In genomic region chr12:84524147-84525050, GRCm38 (mm10) we compare ENCODE assay signal across 23 mouse cellular contexts. TPM values are rescaled to one million over a fixed set of nuclear protein-coding genes. Genes with fewer than 3 reads are reported as not detected.
A peak's percentile ranks its signal among the peaks of the same experiment; 100 is the strongest.
DNase-seq lines count a peak whose midpoint lies in the region; ATAC-seq lines count a peak whose summit lies in the region.
"Had no signal": no experiment of that assay in that cellular context is flagged by ENCODE, and none has a peak within 500 bp of the region (broad histone marks: within the 10 kb centered on the region; RNA-seq: fewer than 3 reads in every experiment).

No protein-coding gene starts in this region.

- no peaks in the 10 kb centered on the region for H3K9me3 ChIP-seq in kidney, embryonic 15.5 days (replicated peaks)
- H3K9me3 ChIP-seq in embryonic facial prominence, embryonic 14.5 days (ENCODE audit: control insufficient read depth, low read length): no peaks in the 10 kb centered on the region
- no peaks in the 10 kb centered on the region for H3K9me3 ChIP-seq in limb, embryonic 15.5 days
- H3K9me3 ChIP-seq: midbrain, embryonic 10.5 days; neural tube, embryonic 13.5 days had no signal

- ATAC-seq in kidney, embryonic 15.5 days (replicated peaks; ENCODE audit: low FRiP score): 0 out of 2 replicates have a peak, but pooled peaks have one; percentile 18
- peak; percentile 44; the same call in 1 of the 2 replicates for ATAC-seq in embryonic facial prominence, embryonic 14.5 days (ENCODE audit: low read depth)
- no peak for ATAC-seq in limb, embryonic 15.5 days (ENCODE audit: insufficient number of reproducible peaks, low FRiP score, low TSS enrichment, low read depth)
- ATAC-seq: hindbrain, embryonic 16.5 days had no signal

- no peak overlapping the region for H3K27ac ChIP-seq in kidney, embryonic 15.5 days
- peak overlapping the region; percentile 55 for H3K27ac ChIP-seq in embryonic facial prominence, embryonic 14.5 days (replicated peaks; ENCODE audit: low read depth, low read length)
- peak overlapping the region; percentile 61; the same call in 1 of the 2 replicates for H3K27ac ChIP-seq in limb, embryonic 15.5 days
- H3K27ac ChIP-seq: liver, embryonic 14.5 days; midbrain, embryonic 10.5 days; neural tube, embryonic 13.5 days had no signal

- H3K4me1 ChIP-seq in kidney, embryonic 15.5 days: peaks cover 24% of the 10 kb centered on the region
- H3K4me1 ChIP-seq in embryonic facial prominence, embryonic 14.5 days (ENCODE audit: control insufficient read depth, insufficient read depth, low read length): peaks cover 17% of the 10 kb centered on the region
- H3K4me1 ChIP-seq in limb, embryonic 15.5 days: peaks cover 17% of the 10 kb centered on the region; the same call in 1 of the 2 replicates

- H3K27me3 ChIP-seq in kidney, embryonic 15.5 days: no peaks in the 10 kb centered on the region
- H3K27me3 ChIP-seq in embryonic facial prominence, embryonic 14.5 days (replicated peaks; ENCODE audit: control insufficient read depth, insufficient read depth, low read length): no peaks in the 10 kb centered on the region
- no peaks in the 10 kb centered on the region for H3K27me3 ChIP-seq in limb, embryonic 15.5 days

- no peak for DNase-seq in kidney, adult 8-10 months
- peak; percentile 20 for DNase-seq in embryo, embryonic 11.5 days (ENCODE audit: low read depth, low spot score)
- DNase-seq in embryonic facial prominence, embryonic 14.5 days (ENCODE audit: low spot score): peak; percentile 21
- DNase-seq in liver: no peak
- no peak for DNase-seq in cerebellum, postnatal 14 days
- no peak for DNase-seq in cerebellum, postnatal 36 days
- DNase-seq: adrenal gland, postnatal 25 days; cerebellum, adult 9-11 months; kidney, postnatal 14 days; layer of hippocampus, adult 9-11 months; lung, postnatal 10 days; right cerebral cortex, adult 18-20 months; spleen, adult 18-20 months had no signal

- no peak overlapping the region for H3K9ac ChIP-seq in kidney, embryonic 15.5 days
- H3K9ac ChIP-seq in embryonic facial prominence, embryonic 14.5 days (ENCODE audit: low read depth, low read length): no peak overlapping the region
- no peak overlapping the region for H3K9ac ChIP-seq in limb, embryonic 15.5 days
- H3K9ac ChIP-seq: liver, embryonic 14.5 days; neural tube, embryonic 13.5 days had no signal

- 29% methylated on average over 11 of the region's 11 CpGs for WGBS in kidney, embryonic 15.5 days
- 40% methylated on average over 11 of the region's 11 CpGs for WGBS in embryonic facial prominence, embryonic 14.5 days
- WGBS in limb, embryonic 15.5 days: 29% methylated on average over 11 of the region's 11 CpGs

- H3K4me2 ChIP-seq in kidney, embryonic 15.5 days: no peak overlapping the region
- H3K4me2 ChIP-seq in embryonic facial prominence, embryonic 14.5 days (ENCODE audit: low read depth, low read length): peak overlapping the region; percentile 15; the same call in 1 of the 2 replicates
- H3K4me2 ChIP-seq in limb, embryonic 15.5 days: no peak overlapping the region
- H3K4me2 ChIP-seq: neural tube, embryonic 13.5 days had no signal

- no peak overlapping the region for H3K4me3 ChIP-seq in kidney, embryonic 15.5 days (replicated peaks)
- no peak overlapping the region for H3K4me3 ChIP-seq in embryonic facial prominence, embryonic 14.5 days (ENCODE audit: low read depth, low read length)
- H3K4me3 ChIP-seq in limb, embryonic 15.5 days: no peak overlapping the region
- H3K4me3 ChIP-seq: erythroblast, embryonic 14.5 days; midbrain, embryonic 10.5 days; neural tube, embryonic 13.5 days had no signal

- no peaks in the 10 kb centered on the region for H3K36me3 ChIP-seq in kidney, embryonic 15.5 days
- H3K36me3 ChIP-seq in embryonic facial prominence, embryonic 14.5 days (ENCODE audit: control insufficient read depth, insufficient read depth, low read length): no peaks in the 10 kb centered on the region
- no peaks in the 10 kb centered on the region for H3K36me3 ChIP-seq in limb, embryonic 15.5 days
- H3K36me3 ChIP-seq: midbrain, embryonic 10.5 days; neural tube, embryonic 13.5 days had no signal

RNA-seq across cellular contexts. Expression of gene Vsx2, which starts 45.2 kb away (rescaled TPM):
- polyA plus RNA-seq in kidney, embryonic 15.5 days (2015; fragmentation: Nextera tagmentation; extraction: Ambion mirVana): not detected in 2 replicates
- 0.10 and 0.43 TPM in 2 replicates for polyA plus RNA-seq in embryonic facial prominence, embryonic 14.5 days (2014; fragmentation: Nextera tagmentation; extraction: Ambion mirVana)
- polyA plus RNA-seq in limb, embryonic 15.5 days (2015; fragmentation: Nextera tagmentation; extraction: Ambion mirVana): 0.09 and 0.19 TPM in 2 replicates
- polyA plus RNA-seq: CD4-positive, CD25-positive, alpha-beta regulatory T cell, adult 4 months; erythroblast, embryonic 14.5 days; heart, postnatal 0 days; liver, embryonic 14.5 days; stomach, embryonic 16.5 days had no signal

Comparison
In these comparisons a context has a peak if more than half of its experiments do, and no peak if none do; other contexts are left out.
1. DNase-seq: peak in embryo, embryonic 11.5 days (single experiment) and embryonic facial prominence, embryonic 14.5 days (single experiment); none in kidney, adult 8-10 months (0 of 2), liver (single experiment), cerebellum, postnatal 14 days (0 of 2) and cerebellum, postnatal 36 days (0 of 2).